Mouse (Mus musculus) G1E (cell line): ENCODE measurements around the gene Tmcc3. TPM values are rescaled to one million over a fixed set of nuclear protein-coding genes. Genes with fewer than 3 reads are reported as not detected.

Experiments used
- ATAC-seq: 2 replicates; pipeline ENCODE4 v1.8.0; 2016; ENCODE audit warnings: mild to moderate bottlenecking; ENCODE audit not compliant: insufficient number of reproducible peaks, poor library complexity, low FRiP score, severe bottlenecking; ENCODE audit errors: extremely low read depth
- DNase-seq: peaks from one replicate; pipeline ENCODE4 v3.0.0; 2012; ENCODE audit warnings: low spot score
- H3K27me3 ChIP-seq: 2 replicates; pipeline ENCODE4 v1.6.1; 2012; ENCODE audit warnings: mild to moderate bottlenecking, low read length, inconsistent platforms; ENCODE audit not compliant: insufficient read depth
- H3K36me3 ChIP-seq: replicated peaks from 2 replicates; pipeline ENCODE3; 2012; ENCODE audit warnings: mild to moderate bottlenecking, inconsistent platforms
- H3K4me1 ChIP-seq: 2 replicates; pipeline ENCODE4 v1.6.1; 2012; ENCODE audit warnings: low read depth, low read length, inconsistent platforms, mixed read lengths; ENCODE audit not compliant: insufficient read depth
- H3K4me3 ChIP-seq: 2 replicates; pipeline ENCODE4 v1.5.1; 2012; ENCODE audit warnings: low read depth, mild to moderate bottlenecking, inconsistent platforms, low read length, moderate library complexity, mixed read lengths
- H3K9me3 ChIP-seq: replicated peaks from 2 replicates; pipeline ENCODE4 v1.6.1; 2012; ENCODE audit warnings: inconsistent platforms
- CTCF ChIP-seq: IDR thresholded peaks from 2 replicates; pipeline ENCODE4 v1.5.1; 2012; ENCODE audit warnings: low read depth, low read length, inconsistent platforms, mixed read lengths
- GATA1 ChIP-seq: IDR thresholded peaks from 2 replicates; pipeline ENCODE4 v1.6.1; 2012; ENCODE audit warnings: borderline replicate concordance, low read length, inconsistent platforms, mixed read lengths
- GATA2 ChIP-seq: IDR thresholded peaks from 2 replicates; pipeline ENCODE4 v1.6.1; 2012; ENCODE audit warnings: low read depth, low read length, inconsistent platforms, borderline replicate concordance
- POLR2AphosphoS5 ChIP-seq: IDR thresholded peaks from 2 replicates; pipeline ENCODE4 v1.6.1; 2012; ENCODE audit warnings: low read depth, low read length, inconsistent platforms; ENCODE audit not compliant: insufficient replicate concordance
- TAL1 ChIP-seq: conservative IDR thresholded peaks from 2 replicates; pipeline ENCODE4 v1.6.1; 2012; ENCODE audit warnings: low read depth, low read length, inconsistent platforms, mixed read lengths
- polyA plus RNA-seq: library from polyadenylated mRNA; stranded (reverse); fragments of >175 nt; gene quantifications from 2 replicates; pipeline ENCODE4 v1.2.3, GENCODE M21; 2012
- total RNA-seq, 2 experiments: library from RNA; stranded (forward) in 1 of 2; stranded (reverse) in 1 of 2; fragments of 200-1000 nt in 1 of 2; fragments of >200 nt in 1 of 2; fragmentation: Nextera tagmentation in 1 of 2; gene quantifications; 2 replicates each; pipeline ENCODE4 v1.2.3; 2014 to 2017

The Tmcc3 gene
- total and polyA plus RNA-seq, 3 experiments, result 3.3 to 15.6 (median 8.1) TPM

GRCm38 (mm10) chr10:94442725-94443124, 131.0 kb downstream of the Tmcc3 start:
- ATAC-seq (no peak), DNase-seq (no peak)
- Histone ChIP-seq H3K27me3 (peaks cover 6% of the 10 kb centered on the region), H3K4me1 (no peaks in the 10 kb centered on the region), H3K9me3 (no peaks in the 10 kb centered on the region), H3K4me3 (no peak overlapping the region), H3K36me3 (no peaks in the 10 kb centered on the region)
- TF ChIP-seq GATA2 (no peak), CTCF (no peak), GATA1 (no peak), POLR2AphosphoS5 (no peak), TAL1 (no peak)

- DNase-seq (no peak), ATAC-seq (no peak)
- TF ChIP-seq POLR2AphosphoS5 (no peak), GATA1 (no peak), TAL1 (no peak), GATA2 (no peak), CTCF (no peak)
- Histone ChIP-seq H3K4me3 (no peak overlapping the region), H3K9me3 (no peaks in the 10 kb centered on the region), H3K4me1 (no peaks in the 10 kb centered on the region), H3K36me3 (no peaks in the 10 kb centered on the region), H3K27me3 (peaks cover 6% of the 10 kb centered on the region)
Measured at GRCm38 (mm10) chr10:94443453-94443852, 131.7 kb downstream of the Tmcc3 start.

GRCm38 (mm10) chr10:94445192-94445591, 133.4 kb downstream of the Tmcc3 start:
- DNase-seq, result no peak
- H3K9me3 ChIP-seq, result no peaks in the 10 kb centered on the region
- ATAC-seq, result no peak
- no peaks in the 10 kb centered on the region for H3K4me1 ChIP-seq
- peaks cover 7% of the 10 kb centered on the region for H3K27me3 ChIP-seq
- H3K36me3 ChIP-seq, result no peaks in the 10 kb centered on the region
- TF ChIP-seq POLR2AphosphoS5 (no peak), GATA2 (no peak), CTCF (no peak), TAL1 (no peak), GATA1 (no peak)
- no peak overlapping the region for H3K4me3 ChIP-seq

- H3K4me1 ChIP-seq, result no peaks in the 10 kb centered on the region
- peaks cover 8% of the 10 kb centered on the region for H3K27me3 ChIP-seq
- H3K4me3 ChIP-seq, result no peak overlapping the region
- ATAC-seq, result no peak
- no peak for DNase-seq
- no peaks in the 10 kb centered on the region for H3K36me3 ChIP-seq
- no peak for TF ChIP-seq CTCF
- TF ChIP-seq GATA2, result no peak
- no peak for TF ChIP-seq POLR2AphosphoS5
- no peak for TF ChIP-seq GATA1
- TF ChIP-seq TAL1, result no peak
- H3K9me3 ChIP-seq, result no peaks in the 10 kb centered on the region
Measured at GRCm38 (mm10) chr10:94446379-94447008, 134.7 kb downstream of the Tmcc3 start.

GRCm38 (mm10) chr10:94449676-94450075, 137.9 kb downstream of the Tmcc3 start:
- TF ChIP-seq GATA2 (no peak), POLR2AphosphoS5 (no peak), CTCF (no peak), GATA1 (no peak), TAL1 (no peak)
- DNase-seq (no peak), ATAC-seq (no peak)

GRCm38 (mm10) chr10:94450781-94451180, 139.0 kb downstream of the Tmcc3 start:
- H3K9me3 ChIP-seq, result no peaks in the 10 kb centered on the region
- no peaks in the 10 kb centered on the region for H3K4me1 ChIP-seq
- H3K36me3 ChIP-seq, result no peaks in the 10 kb centered on the region
- no peak for ATAC-seq
- H3K27me3 ChIP-seq, result peaks cover 5% of the 10 kb centered on the region
- H3K4me3 ChIP-seq, result no peak overlapping the region
- TF ChIP-seq TAL1, result no peak
- no peak for TF ChIP-seq POLR2AphosphoS5
- no peak for TF ChIP-seq CTCF
- DNase-seq, result no peak

More at GRCm38 (mm10) chr10:94449676-94450075, 137.9 kb downstream of the Tmcc3 start:
- H3K4me3 ChIP-seq, result no peak overlapping the region
- no peaks in the 10 kb centered on the region for H3K9me3 ChIP-seq
- H3K27me3 ChIP-seq, result peaks cover 5% of the 10 kb centered on the region
- H3K36me3 ChIP-seq, result no peaks in the 10 kb centered on the region
- no peaks in the 10 kb centered on the region for H3K4me1 ChIP-seq

GRCm38 (mm10) chr10:94457454-94457853, 145.7 kb downstream of the Tmcc3 start:
- no peaks in the 10 kb centered on the region for H3K4me1 ChIP-seq
- H3K9me3 ChIP-seq, result no peaks in the 10 kb centered on the region
- DNase-seq (no peak), ATAC-seq (no peak)
- no peak overlapping the region for H3K4me3 ChIP-seq
- TF ChIP-seq POLR2AphosphoS5, result no peak
- no peak for TF ChIP-seq GATA1
- no peak for TF ChIP-seq GATA2
- no peak for TF ChIP-seq TAL1
- TF ChIP-seq CTCF, result no peak
- no peaks in the 10 kb centered on the region for H3K36me3 ChIP-seq
- H3K27me3 ChIP-seq, result peaks cover 12% of the 10 kb centered on the region
